Mouse (Mus musculus): ENCODE results near the gene BC052040.

GRCm38 (mm10) chr2:115693841-115694240, 112.3 kb downstream of the BC052040 start:
- TF ChIP-seq CHD2 (IDR thresholded peaks at IDR 0.05; ENCODE audit: low read depth, low read length) (no peak), ZC3H11A (IDR thresholded peaks at IDR 0.05; ENCODE audit: borderline replicate concordance, low read depth, low read length) (no peak), HCFC1 (IDR thresholded peaks at IDR 0.05; ENCODE audit: borderline replicate concordance, insufficient read depth, low read length) (no peak), ZNF384 (IDR thresholded peaks at IDR 0.05; ENCODE audit: low read depth, low read length) (no peak)
